Mouse (Mus musculus) brain, adult 2 months (tissue): ENCODE measurements around the gene Poglut1.

ENCODE experiments used
- DNase-seq: peaks from one replicate; pipeline ENCODE4 v3.0.0; 2011; ENCODE audit warnings: low read depth, low spot score

The Poglut1 gene

DNA sequence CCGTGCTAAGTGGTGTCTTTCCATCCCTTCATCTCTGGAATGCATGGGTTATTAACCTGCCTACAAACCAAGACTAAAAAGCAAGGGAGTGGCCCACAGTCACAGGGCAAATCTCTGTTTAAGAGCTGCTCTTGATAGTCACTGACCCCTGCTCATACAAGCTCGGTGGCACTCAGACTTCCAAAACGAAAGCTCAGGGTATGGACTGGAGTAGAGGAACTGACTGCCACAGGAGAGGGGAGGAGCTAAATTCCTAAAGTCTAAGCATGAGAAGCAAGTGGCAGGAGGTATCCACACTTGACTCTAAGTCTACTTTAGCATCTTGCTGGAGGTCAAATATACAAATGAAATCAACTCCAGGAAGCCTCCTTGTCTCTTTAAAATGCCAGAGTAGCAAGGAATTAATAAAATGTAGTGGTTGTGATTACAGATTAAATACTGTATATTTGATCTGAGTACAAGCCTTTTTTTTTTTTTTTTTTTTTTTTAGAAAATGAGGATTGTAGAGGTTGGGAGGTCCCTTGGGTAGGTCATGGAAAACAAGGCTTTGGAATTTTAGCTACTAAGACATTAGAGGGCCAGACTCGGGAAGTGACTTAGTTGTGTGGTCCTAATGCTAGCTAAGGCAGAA, 74.3 kb downstream of the Poglut1 start:
- DNase-seq: no peak
